Mouse (Mus musculus): ENCODE data around the gene Rora.

DNA sequence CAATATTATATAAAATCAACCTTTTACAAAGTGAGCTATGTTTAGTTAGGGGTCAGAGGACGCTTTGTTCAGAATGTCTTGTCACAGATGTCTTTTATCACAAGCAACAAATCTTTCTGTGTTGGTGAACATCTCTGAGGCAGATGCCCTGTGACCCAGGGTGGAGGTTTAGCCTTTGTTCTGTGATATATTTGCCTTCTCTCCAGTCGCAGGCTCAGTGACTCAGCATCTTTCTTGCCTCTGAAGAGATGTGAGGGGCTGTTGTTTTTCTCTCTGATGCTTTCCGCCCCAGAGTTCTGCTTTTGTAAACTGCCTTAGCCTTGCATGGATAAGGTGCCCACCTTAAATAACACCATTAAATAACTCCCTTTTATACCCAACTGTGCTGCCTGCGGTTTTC, 488.3 kb downstream of the Rora start:
- no peak for TF ChIP-seq CTCF (IDR thresholded peaks at IDR 0.05; ENCODE audit: low read depth)
- TF ChIP-seq EP300 (optimal IDR thresholded peaks at IDR 0.05): no peak

Data from stomach, postnatal 0 days (tissue).